Mouse (Mus musculus): ENCODE measurements at regions not wholly inside any gene's neighbourhood (a gene's known extent, or its start where the extent isn't known, plus 50 kb on each side); places are given as distances from the start of the nearest gene placed in this dataset.

DNA sequence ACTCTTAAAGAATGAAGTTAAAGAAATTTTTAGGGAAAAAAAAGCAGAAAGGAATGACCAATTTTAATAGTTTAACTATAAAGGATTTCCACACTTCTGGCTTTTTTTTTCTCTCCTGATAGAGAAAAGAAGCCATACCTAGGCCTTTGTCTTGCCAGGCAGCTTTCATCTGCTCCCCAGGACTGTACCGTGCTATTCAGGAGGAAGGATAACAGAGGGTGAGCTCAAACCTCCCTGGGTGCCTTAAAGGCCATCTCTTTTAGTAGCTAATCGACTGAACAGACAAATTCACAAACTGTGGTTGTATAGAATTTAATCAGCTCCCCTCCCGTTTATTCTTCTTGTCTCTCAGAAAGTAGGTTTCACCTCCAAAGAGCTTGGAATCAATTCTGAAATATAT, 76.1 kb downstream of the Csl start:
- TF ChIP-seq CTCF (IDR thresholded peaks at IDR 0.05; ENCODE audit: borderline replicate concordance, extremely low read depth, insufficient read depth, insufficient read length) = no peak
- no peak for TF ChIP-seq POLR2A (IDR thresholded peaks at IDR 0.05; ENCODE audit: borderline replicate concordance, extremely low read depth, insufficient read depth, insufficient read length, poor library complexity, severe bottlenecking)
